Mouse (Mus musculus) CH12.LX (cell line): Measurements from ENCODE around the gene Mvb12b.

Source experiments
- CTCF ChIP-seq, 2 experiments: IDR thresholded peaks in 1 of 2; conservative IDR thresholded peaks in 1 of 2; 2 replicates each; pipeline ENCODE4 v1.5.1; 2011 to 2012; ENCODE audit warnings: low read depth in 2 of 2, low read length in 2 of 2, improper control_type of control experiment in 1 of 2, inconsistent platforms in 1 of 2, mild to moderate bottlenecking in 1 of 2, moderate library complexity in 1 of 2
- ETS1 ChIP-seq: conservative IDR thresholded peaks from 2 replicates; pipeline ENCODE4 v1.6.1; 2012; ENCODE audit warnings: low read depth, mild to moderate bottlenecking, inconsistent platforms, low read length, improper control_type of control experiment, moderate library complexity
- MAZ ChIP-seq: IDR thresholded peaks from 2 replicates; pipeline ENCODE4 v1.6.1; 2012; ENCODE audit warnings: low read depth, mild to moderate bottlenecking, inconsistent platforms, low read length, improper control_type of control experiment, moderate library complexity
- MEF2A ChIP-seq: IDR thresholded peaks from 2 replicates; pipeline ENCODE4 v1.6.1; 2014; ENCODE audit warnings: low read depth, mild to moderate bottlenecking, inconsistent platforms, low read length, improper control_type of control experiment, borderline replicate concordance
- POLR2A ChIP-seq: IDR thresholded peaks from 2 replicates; pipeline ENCODE4 v1.6.1; 2011; ENCODE audit warnings: low read depth, mild to moderate bottlenecking, improper control_type of control experiment, low read length
- SIN3A ChIP-seq: IDR thresholded peaks from 2 replicates; pipeline ENCODE4 v1.6.1; 2012; ENCODE audit warnings: low read length, improper control_type of control experiment, inconsistent platforms
- TBP ChIP-seq: conservative IDR thresholded peaks from 2 replicates; pipeline ENCODE4 v1.6.1; 2011; ENCODE audit warnings: low read depth, low read length, improper control_type of control experiment
- TCF12 ChIP-seq: IDR thresholded peaks from 2 replicates; pipeline ENCODE4 v1.6.1; 2014; ENCODE audit warnings: low read depth, mild to moderate bottlenecking, inconsistent platforms, low read length, improper control_type of control experiment
- UBTF ChIP-seq: IDR thresholded peaks from 2 replicates; pipeline ENCODE4 v1.6.1; 2012; ENCODE audit warnings: low read depth, mild to moderate bottlenecking, inconsistent platforms, low read length, improper control_type of control experiment, moderate library complexity

- TF ChIP-seq MAZ (no peak), CTCF (conservative IDR thresholded peaks at IDR 0.05 in 1 of 2, IDR thresholded peaks at IDR 0.05 in 1 of 2; ENCODE audit: low read depth in 2 of 2, low read length in 2 of 2) (no peak), UBTF (no peak), POLR2A (no peak), TBP (no peak), MEF2A (no peak), SIN3A (no peak), ETS1 (no peak), TCF12 (no peak)
These were observed 186.9 kb downstream of the Mvb12b start for GRCm38 (mm10) chr2:33700581-33701445.
